Comparison of ENCODE assay signal across 8 mouse cellular contexts in the genomic region with DNA sequence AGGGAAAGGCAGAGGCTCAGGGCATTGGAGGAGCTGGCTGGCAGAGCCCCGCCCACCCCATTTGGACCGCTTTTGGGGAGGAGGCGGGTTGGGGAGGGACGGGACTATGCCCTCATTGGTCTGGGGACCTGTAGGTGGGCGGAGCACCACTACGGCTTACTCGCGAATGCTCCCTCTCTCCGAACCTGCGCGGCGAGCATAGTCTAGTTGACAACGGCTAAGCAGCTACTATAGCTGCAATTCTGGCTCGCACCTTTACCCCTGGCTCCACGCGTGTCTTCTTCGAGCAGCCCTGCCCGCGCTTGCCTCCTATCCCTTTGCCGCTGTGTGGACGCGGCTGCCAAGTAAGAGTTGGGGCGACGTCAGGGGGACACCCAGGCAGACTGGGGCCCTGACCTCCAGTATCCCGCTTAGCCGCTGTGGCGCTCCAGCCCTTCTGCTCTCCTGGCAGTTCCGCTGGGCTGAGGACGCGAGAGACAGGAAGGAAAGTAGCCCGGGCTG. TPM values are rescaled to one million over a fixed set of nuclear protein-coding genes. Genes with fewer than 3 reads are reported as not detected.
A peak's percentile ranks its signal among the peaks of the same experiment; 100 is the strongest.
DNase-seq lines count a peak whose midpoint lies in the region; ATAC-seq and TF ChIP-seq lines count a peak whose summit lies in the region.

No protein-coding gene starts in this region.

- intact Hi-C loops in left cerebral cortex, postnatal 36 days (cut with DNase I), result no loop called here

- H3K9ac ChIP-seq in intestine, postnatal 0 days (ENCODE audit: low read depth, low read length), result peak overlapping the region; percentile 42

- H3K4me3 ChIP-seq in intestine, postnatal 0 days (ENCODE audit: low read depth, low read length), result peak overlapping the region; percentile 44
- H3K4me3 ChIP-seq in midbrain, embryonic 10.5 days, result peak overlapping the region; percentile 59

- ATAC-seq in granulocyte monocyte progenitor cell, adult 5-6 weeks (replicated peaks; ENCODE audit: poor library complexity, severe bottlenecking), result peak; percentile 91
- peak; percentile 80 for ATAC-seq in intestine, postnatal 0 days

- peak overlapping the region; percentile 21; the same call in 1 of the 2 replicates for H3K27ac ChIP-seq in intestine, postnatal 0 days (ENCODE audit: low read depth, low read length)
- H3K27ac ChIP-seq in midbrain, embryonic 10.5 days (replicated peaks), result no peak overlapping the region

- no peaks in the 10 kb centered on the region for H3K27me3 ChIP-seq in intestine, postnatal 0 days (replicated peaks; ENCODE audit: control insufficient read depth, insufficient read depth, low read length)
- peaks cover 99% of the 10 kb centered on the region for H3K27me3 ChIP-seq in midbrain, embryonic 10.5 days (ENCODE audit: low read depth, poor library complexity, severe bottlenecking)

- no peaks in the 10 kb centered on the region for H3K36me3 ChIP-seq in intestine, postnatal 0 days (ENCODE audit: control insufficient read depth, insufficient read depth)
- H3K36me3 ChIP-seq in midbrain, embryonic 10.5 days, result no peaks in the 10 kb centered on the region

- peak; percentile 89 for DNase-seq in adrenal gland, adult 8-10 months
- peak; percentile 62 for DNase-seq in embryo, embryonic 11.5 days (ENCODE audit: low read depth, low spot score)
- DNase-seq in left cerebral cortex, postnatal 36 days (ENCODE audit: low spot score in 2 of 2), result peak; percentile 60 to 70
- peak; percentile 82 for DNase-seq in midbrain, embryonic 10.5 days (ENCODE audit: low spot score)
- DNase-seq in skeletal muscle tissue, adult 2 months (ENCODE audit: low read depth, low spot score), result peak; percentile 79
- no peak for DNase-seq in adipocyte (ENCODE audit: low spot score)

- 25% methylated on average over 31 of the region's 31 CpGs for WGBS in intestine, postnatal 0 days
- 20% methylated on average over 31 of the region's 31 CpGs for WGBS in midbrain, embryonic 10.5 days

- H3K4me2 ChIP-seq in intestine, postnatal 0 days (replicated peaks; ENCODE audit: low read depth), result peak overlapping the region; percentile 74

- no peaks in the 10 kb centered on the region for H3K4me1 ChIP-seq in intestine, postnatal 0 days (replicated peaks; ENCODE audit: control insufficient read depth, insufficient read depth, low read length)
- H3K4me1 ChIP-seq in midbrain, embryonic 10.5 days, result peaks cover 13% of the 10 kb centered on the region

- no peaks in the 10 kb centered on the region for H3K9me3 ChIP-seq in intestine, postnatal 0 days (ENCODE audit: control insufficient read depth)
- no peaks in the 10 kb centered on the region for H3K9me3 ChIP-seq in midbrain, embryonic 10.5 days (replicated peaks)

- 0 out of 2 replicates have a peak, but pooled peaks have one; percentile 11 for TF ChIP-seq CTCF in intestine, postnatal 0 days (IDR thresholded peaks at IDR 0.05; ENCODE audit: low read depth)

RNA-seq across cellular contexts. Expression of gene Stard8, which starts 39.5 kb away (rescaled TPM):
- 10 to 100 TPM; 33.4 to 72.4 (median 47.8) TPM for total RNA-seq in adrenal gland, adult 8-10 months (2022)
- total RNA-seq in granulocyte monocyte progenitor cell, adult 5-6 weeks (2014; fragmentation: Nextera tagmentation), result 5.4 and 5.7 TPM in 2 replicates
- 7.6 and 9.7 TPM in 2 replicates for total RNA-seq in granulocyte monocyte progenitor cell, adult 5-6 weeks (2017)
- polyA plus RNA-seq in intestine, postnatal 0 days (2015; fragmentation: Nextera tagmentation; extraction: Ambion mirVana), result 3.6 TPM in 2 replicates
- total RNA-seq in left cerebral cortex, postnatal 36 days (2021), result 10 to 100 TPM; 37.8 to 44.9 TPM
- 14.8 and 16.4 TPM in 2 replicates for polyA plus RNA-seq in midbrain, embryonic 10.5 days (2016; fragmentation: Nextera tagmentation; extraction: Ambion mirVana)
